Mouse (Mus musculus): Measurements from ENCODE around the gene Rgcc. TPM values are rescaled to one million over a fixed set of nuclear protein-coding genes. Genes with fewer than 3 reads are reported as not detected.

The Rgcc gene
- polyA plus RNA-seq, 1 experiment from 2014 or later = 67.4 TPM

GRCm38 (mm10) chr14:79298314-79298992, 3.0 kb downstream of the Rgcc start:
- peak overlapping the region; percentile 35 for H3K4me2 ChIP-seq
- H3K27me3 ChIP-seq = peaks cover 34% of the 10 kb centered on the region
- no peak overlapping the region for H3K27ac ChIP-seq (replicated peaks)
- no peaks in the 10 kb centered on the region for H3K36me3 ChIP-seq
- H3K4me3 ChIP-seq = peak overlapping the region; percentile 19
- 81% methylated on average over 7 of the region's 7 CpGs for WGBS
- H3K9me3 ChIP-seq = no peaks in the 10 kb centered on the region
- ATAC-seq (ENCODE audit: low read depth) = no peak
- peaks cover 25% of the 10 kb centered on the region for H3K4me1 ChIP-seq (replicated peaks)
- peak overlapping the region; percentile 41; the same call in 1 of the 2 replicates for H3K9ac ChIP-seq

GRCm38 (mm10) chr14:79296836-79297235, 4.6 kb downstream of the Rgcc start:
- ATAC-seq (ENCODE audit: low read depth) = no peak
- WGBS = 48% methylated on average over 5 of the region's 5 CpGs
- peak overlapping the region; percentile 22; the same call in 1 of the 2 replicates for H3K4me2 ChIP-seq

GRCm38 (mm10) chr14:79296201-79296600, 5.2 kb downstream of the Rgcc start:
- H3K4me1 ChIP-seq (replicated peaks) = peaks cover 33% of the 10 kb centered on the region
- no peak overlapping the region for H3K27ac ChIP-seq (replicated peaks)
- H3K4me2 ChIP-seq = peak overlapping the region; percentile 18
- peaks cover 28% of the 10 kb centered on the region for H3K27me3 ChIP-seq
- no peaks in the 10 kb centered on the region for H3K36me3 ChIP-seq
- H3K9ac ChIP-seq = no peak overlapping the region
- WGBS = 83% methylated on average over 7 of the region's 7 CpGs
- no peak overlapping the region for H3K4me3 ChIP-seq
- ATAC-seq (ENCODE audit: low read depth) = no peak
- H3K9me3 ChIP-seq = no peaks in the 10 kb centered on the region

More at GRCm38 (mm10) chr14:79296836-79297235, 4.6 kb downstream of the Rgcc start:
- Histone ChIP-seq H3K9me3 (no peaks in the 10 kb centered on the region), H3K27ac (replicated peaks) (no peak overlapping the region), H3K4me3 (no peak overlapping the region), H3K9ac (no peak overlapping the region), H3K4me1 (replicated peaks) (peaks cover 34% of the 10 kb centered on the region), H3K27me3 (peaks cover 29% of the 10 kb centered on the region), H3K36me3 (no peaks in the 10 kb centered on the region)

GRCm38 (mm10) chr14:79295579-79295978, 5.9 kb downstream of the Rgcc start:
- no peaks in the 10 kb centered on the region for H3K9me3 ChIP-seq
- no peaks in the 10 kb centered on the region for H3K36me3 ChIP-seq
- H3K4me1 ChIP-seq (replicated peaks) = peaks cover 32% of the 10 kb centered on the region
- H3K9ac ChIP-seq = no peak overlapping the region
- 82% methylated on average over 9 of the region's 9 CpGs for WGBS
- H3K27me3 ChIP-seq = peaks cover 23% of the 10 kb centered on the region
- H3K4me3 ChIP-seq = no peak overlapping the region
- H3K27ac ChIP-seq (replicated peaks) = no peak overlapping the region
- peak overlapping the region; percentile 18 for H3K4me2 ChIP-seq
- no peak for ATAC-seq (ENCODE audit: low read depth)

GRCm38 (mm10) chr14:79294950-79295349, 6.5 kb downstream of the Rgcc start:
- Histone ChIP-seq H3K9me3 (no peaks in the 10 kb centered on the region), H3K4me3 (no peak overlapping the region), H3K27ac (replicated peaks) (no peak overlapping the region), H3K36me3 (no peaks in the 10 kb centered on the region), H3K4me2 (peak overlapping the region; percentile 18; the same call in 1 of the 2 replicates), H3K27me3 (peaks cover 18% of the 10 kb centered on the region), H3K9ac (no peak overlapping the region), H3K4me1 (replicated peaks) (peaks cover 32% of the 10 kb centered on the region)
- no peak for ATAC-seq (ENCODE audit: low read depth)
- 73% methylated on average over 5 of the region's 5 CpGs for WGBS

- H3K27me3 ChIP-seq = peaks cover 15% of the 10 kb centered on the region
- no peaks in the 10 kb centered on the region for H3K36me3 ChIP-seq
- H3K4me1 ChIP-seq (replicated peaks) = peaks cover 32% of the 10 kb centered on the region
- ATAC-seq (ENCODE audit: low read depth) = no peak
- 81% methylated on average over 8 of the region's 8 CpGs for WGBS
- H3K4me2 ChIP-seq = no peak overlapping the region
- no peak overlapping the region for H3K4me3 ChIP-seq
- H3K9me3 ChIP-seq = no peaks in the 10 kb centered on the region
- H3K27ac ChIP-seq (replicated peaks) = no peak overlapping the region
- H3K9ac ChIP-seq = no peak overlapping the region
Observed at GRCm38 (mm10) chr14:79294051-79294814, 7.2 kb downstream of the Rgcc start.

- no peak overlapping the region for H3K4me2 ChIP-seq
- no peak overlapping the region for H3K4me3 ChIP-seq
- no peaks in the 10 kb centered on the region for H3K36me3 ChIP-seq
- no peaks in the 10 kb centered on the region for H3K9me3 ChIP-seq
- peaks cover 5% of the 10 kb centered on the region for H3K27me3 ChIP-seq
- H3K9ac ChIP-seq = no peak overlapping the region
- no peak for ATAC-seq (ENCODE audit: low read depth)
- H3K27ac ChIP-seq (replicated peaks) = no peak overlapping the region
- 44% methylated on average over 9 of the region's 16 CpGs for WGBS
- H3K4me1 ChIP-seq (replicated peaks) = peaks cover 32% of the 10 kb centered on the region
Observed at GRCm38 (mm10) chr14:79293119-79293780, 8.2 kb downstream of the Rgcc start.

- no peak overlapping the region for H3K4me3 ChIP-seq
- peaks cover 3% of the 10 kb centered on the region; the same call in 1 of the 2 replicates for H3K27me3 ChIP-seq
- no peaks in the 10 kb centered on the region for H3K36me3 ChIP-seq
- 0 out of 2 replicates have a peak overlapping the region, but pooled peaks have one; percentile 13 for H3K27ac ChIP-seq (replicated peaks)
- WGBS = 90% methylated on average over 4 of the region's 4 CpGs
- peaks cover 29% of the 10 kb centered on the region for H3K4me1 ChIP-seq (replicated peaks)
- no peak for ATAC-seq (ENCODE audit: low read depth)
- no peak overlapping the region for H3K4me2 ChIP-seq
- H3K9ac ChIP-seq = no peak overlapping the region
- H3K9me3 ChIP-seq = no peaks in the 10 kb centered on the region
Observed at GRCm38 (mm10) chr14:79291629-79292028, 9.8 kb downstream of the Rgcc start.

GRCm38 (mm10) chr14:79290683-79291425, 10.6 kb downstream of the Rgcc start:
- H3K27ac ChIP-seq (replicated peaks) = 0 out of 2 replicates have a peak overlapping the region, but pooled peaks have one; percentile 14
- peak overlapping the region; percentile 33 for H3K4me2 ChIP-seq
- peaks cover 28% of the 10 kb centered on the region for H3K4me1 ChIP-seq (replicated peaks)
- H3K9ac ChIP-seq = no peak overlapping the region
- H3K4me3 ChIP-seq = no peak overlapping the region
- no peaks in the 10 kb centered on the region for H3K36me3 ChIP-seq
- WGBS = 15% methylated on average over 15 of the region's 15 CpGs
- H3K9me3 ChIP-seq = no peaks in the 10 kb centered on the region
- H3K27me3 ChIP-seq = peaks cover 3% of the 10 kb centered on the region; the same call in 1 of the 2 replicates
- ATAC-seq (ENCODE audit: low read depth) = no peak

- Histone ChIP-seq H3K27ac (replicated peaks) (peak overlapping the region; percentile 33; the same call in 1 of the 2 replicates), H3K9ac (no peak overlapping the region), H3K4me2 (no peak overlapping the region), H3K36me3 (no peaks in the 10 kb centered on the region), H3K4me1 (replicated peaks) (peaks cover 28% of the 10 kb centered on the region), H3K4me3 (no peak overlapping the region), H3K9me3 (no peaks in the 10 kb centered on the region), H3K27me3 (peaks cover 3% of the 10 kb centered on the region; the same call in 1 of the 2 replicates)
- 60% methylated on average over 9 of the region's 9 CpGs for WGBS
- no peak for ATAC-seq (ENCODE audit: low read depth)
Observed at GRCm38 (mm10) chr14:79289909-79290308, 11.5 kb downstream of the Rgcc start.

- Histone ChIP-seq H3K4me2 (no peak overlapping the region), H3K27ac (replicated peaks) (no peak overlapping the region), H3K9me3 (no peaks in the 10 kb centered on the region), H3K4me1 (replicated peaks) (peaks cover 26% of the 10 kb centered on the region), H3K4me3 (no peak overlapping the region), H3K27me3 (peaks cover 3% of the 10 kb centered on the region; the same call in 1 of the 2 replicates), H3K36me3 (no peaks in the 10 kb centered on the region), H3K9ac (no peak overlapping the region)
- ATAC-seq (ENCODE audit: low read depth) = no peak
- 72% methylated on average over 3 of the region's 3 CpGs for WGBS
Observed at GRCm38 (mm10) chr14:79288280-79288679, 13.2 kb downstream of the Rgcc start.
